Mouse (Mus musculus): ENCODE data around the gene Gm28635. TPM values are rescaled to one million over a fixed set of nuclear protein-coding genes. Genes with fewer than 3 reads are reported as not detected.
"Not testable (repeated sequence)": the region's sequence is repeated elsewhere in the genome, so short reads cannot be mapped to it uniquely, and the experiment has no call there.

Gm28635 gene
- polyA plus RNA-seq, 1 experiment from 2014 or later, result not detected

- Histone ChIP-seq H3K9ac (ENCODE audit: low read depth, low read length) (no peak overlapping the region), H3K36me3 (ENCODE audit: control insufficient read depth, insufficient read depth, low read length) (peaks cover 6% of the 10 kb centered on the region; the same call in 1 of the 2 replicates), H3K4me2 (ENCODE audit: low read length) (no peak overlapping the region), H3K27ac (ENCODE audit: low read length) (no peak overlapping the region), H3K4me1 (ENCODE audit: control insufficient read depth, insufficient read depth, low read length) (peaks cover 3% of the 10 kb centered on the region; the same call in 1 of the 2 replicates), H3K9me3 (replicated peaks; ENCODE audit: control insufficient read depth, low read length, poor library complexity, severe bottlenecking) (no peaks in the 10 kb centered on the region), H3K27me3 (ENCODE audit: control insufficient read depth, insufficient read depth, low read depth, low read length) (no peaks in the 10 kb centered on the region), H3K4me3 (ENCODE audit: low read depth, low read length) (no peak overlapping the region)
- no peak for ATAC-seq
- WGBS, result 100% methylated on average over 1 of the region's 1 CpGs
Observed at GRCm38 (mm10) chr2:84703497-84703896, 25.7 kb upstream of the Gm28635 start.

GRCm38 (mm10) chr2:84695007-84695695, 17.3 kb upstream of the Gm28635 start:
- WGBS, result 94% methylated on average over 5 of the region's 5 CpGs
- Histone ChIP-seq H3K4me1 (ENCODE audit: control insufficient read depth, insufficient read depth, low read length) (no peaks in the 10 kb centered on the region), H3K4me3 (ENCODE audit: low read depth, low read length) (no peak overlapping the region), H3K9ac (ENCODE audit: low read depth, low read length) (no peak overlapping the region), H3K27me3 (ENCODE audit: control insufficient read depth, insufficient read depth, low read depth, low read length) (no peaks in the 10 kb centered on the region), H3K36me3 (ENCODE audit: control insufficient read depth, insufficient read depth, low read length) (peaks cover 25% of the 10 kb centered on the region), H3K9me3 (replicated peaks; ENCODE audit: control insufficient read depth, low read length, poor library complexity, severe bottlenecking) (no peaks in the 10 kb centered on the region), H3K4me2 (ENCODE audit: low read length) (no peak overlapping the region), H3K27ac (ENCODE audit: low read length) (no peak overlapping the region)
- no peak for ATAC-seq

- H3K36me3 ChIP-seq (ENCODE audit: control insufficient read depth, insufficient read depth, low read length), result peaks cover 43% of the 10 kb centered on the region
- no peak overlapping the region for H3K4me3 ChIP-seq (ENCODE audit: low read depth, low read length)
- 91% methylated on average over 12 of the region's 12 CpGs for whole genome bisulfite sequencing
- H3K9ac ChIP-seq (ENCODE audit: low read depth, low read length), result no peak overlapping the region
- H3K4me1 ChIP-seq (ENCODE audit: control insufficient read depth, insufficient read depth, low read length), result no peaks in the 10 kb centered on the region
- ATAC-seq, result peak; percentile 37; the same call in 1 of the 2 replicates
- H3K27ac ChIP-seq (ENCODE audit: low read length), result no peak overlapping the region
- no peak overlapping the region for H3K4me2 ChIP-seq (ENCODE audit: low read length)
- H3K27me3 ChIP-seq (ENCODE audit: control insufficient read depth, insufficient read depth, low read depth, low read length), result no peaks in the 10 kb centered on the region
- H3K9me3 ChIP-seq (replicated peaks; ENCODE audit: control insufficient read depth, low read length, poor library complexity, severe bottlenecking), result no peaks in the 10 kb centered on the region
Observed at GRCm38 (mm10) chr2:84690050-84690449, 12.2 kb upstream of the Gm28635 start.

- Histone ChIP-seq H3K4me2 (ENCODE audit: low read length) (no peak overlapping the region), H3K27me3 (ENCODE audit: control insufficient read depth, insufficient read depth, low read depth, low read length) (no peaks in the 10 kb centered on the region), H3K9me3 (replicated peaks; ENCODE audit: control insufficient read depth, low read length, poor library complexity, severe bottlenecking) (no peaks in the 10 kb centered on the region), H3K4me1 (ENCODE audit: control insufficient read depth, insufficient read depth, low read length) (no peaks in the 10 kb centered on the region), H3K36me3 (ENCODE audit: control insufficient read depth, insufficient read depth, low read length) (peaks cover 36% of the 10 kb centered on the region), H3K4me3 (ENCODE audit: low read depth, low read length) (no peak overlapping the region), H3K9ac (ENCODE audit: low read depth, low read length) (no peak overlapping the region), H3K27ac (ENCODE audit: low read length) (no peak overlapping the region)
- WGBS, result 81% methylated on average over 2 of the region's 2 CpGs
- ATAC-seq, result no peak
Observed at GRCm38 (mm10) chr2:84688080-84688844, 10.4 kb upstream of the Gm28635 start.

GRCm38 (mm10) chr2:84682605-84683183, 4.9 kb upstream of the Gm28635 start:
- WGBS, result 91% methylated on average over 6 of the region's 6 CpGs
- no peak overlapping the region for H3K4me3 ChIP-seq (ENCODE audit: low read depth, low read length)
- H3K4me2 ChIP-seq (ENCODE audit: low read length), result no peak overlapping the region
- H3K27me3 ChIP-seq (ENCODE audit: control insufficient read depth, insufficient read depth, low read depth, low read length), result no peaks in the 10 kb centered on the region
- no peak overlapping the region for H3K9ac ChIP-seq (ENCODE audit: low read depth, low read length)
- no peak overlapping the region for H3K27ac ChIP-seq (ENCODE audit: low read length)
- H3K9me3 ChIP-seq (replicated peaks; ENCODE audit: control insufficient read depth, low read length, poor library complexity, severe bottlenecking), result no peaks in the 10 kb centered on the region
- H3K36me3 ChIP-seq (ENCODE audit: control insufficient read depth, insufficient read depth, low read length), result peaks cover 6% of the 10 kb centered on the region
- H3K4me1 ChIP-seq (ENCODE audit: control insufficient read depth, insufficient read depth, low read length), result peaks cover 9% of the 10 kb centered on the region
- ATAC-seq, result no peak

GRCm38 (mm10) chr2:84679016-84679415, 1.2 kb upstream of the Gm28635 start, which contains the start of gene Tmx2:
TSS of gene Tmx2 (minus strand) at chr2:84679140.
- Histone ChIP-seq H3K27ac (ENCODE audit: low read length) (peak within 1 kb of the TSS; percentile 75), H3K4me2 (ENCODE audit: low read length) (peak within 1 kb of the TSS; percentile 65), H3K9ac (ENCODE audit: low read depth, low read length) (peak within 1 kb of the TSS; percentile 83), H3K27me3 (ENCODE audit: control insufficient read depth, insufficient read depth, low read depth, low read length) (no peaks in the 10 kb centered on the region), H3K9me3 (replicated peaks; ENCODE audit: control insufficient read depth, low read length, poor library complexity, severe bottlenecking) (no peaks in the 10 kb centered on the region), H3K4me3 (ENCODE audit: low read depth, low read length) (peak within 1 kb of the TSS; percentile 98), H3K4me1 (ENCODE audit: control insufficient read depth, insufficient read depth, low read length) (peaks cover 21% of the 10 kb centered on the region), H3K36me3 (ENCODE audit: control insufficient read depth, insufficient read depth, low read length) (no peaks in the 10 kb centered on the region; the same call in 1 of the 2 replicates)
- ATAC-seq, result no peak
- 18% methylated on average over 8 of the region's 8 CpGs for WGBS

- H3K27ac ChIP-seq (ENCODE audit: low read length), result peak overlapping the region; percentile 86
- peak overlapping the region; percentile 67 for H3K4me2 ChIP-seq (ENCODE audit: low read length)
- peaks cover 21% of the 10 kb centered on the region for H3K4me1 ChIP-seq (ENCODE audit: control insufficient read depth, insufficient read depth, low read length)
- peak overlapping the region; percentile 73 for H3K9ac ChIP-seq (ENCODE audit: low read depth, low read length)
- no peaks in the 10 kb centered on the region for H3K9me3 ChIP-seq (replicated peaks; ENCODE audit: control insufficient read depth, low read length, poor library complexity, severe bottlenecking)
- 12% methylated on average over 21 of the region's 22 CpGs for WGBS
- peaks cover 6% of the 10 kb centered on the region; the same call in 1 of the 2 replicates for H3K36me3 ChIP-seq (ENCODE audit: control insufficient read depth, insufficient read depth, low read length)
- peak; percentile 75 for ATAC-seq
- H3K27me3 ChIP-seq (ENCODE audit: control insufficient read depth, insufficient read depth, low read depth, low read length), result no peaks in the 10 kb centered on the region
- peak overlapping the region; percentile 65 for H3K4me3 ChIP-seq (ENCODE audit: low read depth, low read length)
Observed at GRCm38 (mm10) chr2:84677270-84677967, 422 bp downstream of the Gm28635 start.

GRCm38 (mm10) chr2:84671535-84671934, 6.3 kb downstream of the Gm28635 start:
- not testable (repeated sequence) for H3K9ac ChIP-seq (ENCODE audit: low read depth, low read length); H3K9me3 ChIP-seq (replicated peaks; ENCODE audit: control insufficient read depth, low read length, poor library complexity, severe bottlenecking); H3K36me3 ChIP-seq (ENCODE audit: control insufficient read depth, insufficient read depth, low read length); H3K27me3 ChIP-seq (ENCODE audit: control insufficient read depth, insufficient read depth, low read depth, low read length); H3K4me3 ChIP-seq (ENCODE audit: low read depth, low read length); ATAC-seq
- whole genome bisulfite sequencing, result 43% methylated on average over 4 of the region's 5 CpGs
- peak overlapping the region; percentile 63 for H3K4me2 ChIP-seq (ENCODE audit: low read length)
- peak overlapping the region; percentile 33; the same call in 1 of the 2 replicates for H3K27ac ChIP-seq (ENCODE audit: low read length)
- peaks cover 14% of the 10 kb centered on the region for H3K4me1 ChIP-seq (ENCODE audit: control insufficient read depth, insufficient read depth, low read length)

All from midbrain, embryonic 16.5 days (tissue).